Mouse (Mus musculus): ENCODE measurements at regions not wholly inside any gene's neighbourhood (a gene's known extent, or its start where the extent isn't known, plus 50 kb on each side); places are given as distances from the start of the nearest gene placed in this dataset.

GRCm38 (mm10) chrX:15253281-15253680 is 1042.3 kb downstream of the H2al1n start:
- DNase-seq (ENCODE audit: low spot score in 2 of 2): peak; percentile 2 to 12

Measured in layer of hippocampus, adult 18-20 months (tissue).